Mouse (Mus musculus) midbrain, embryonic 10.5 days (tissue): ENCODE measurements around the gene 2210010C04Rik. TPM values are rescaled to one million over a fixed set of nuclear protein-coding genes. Genes with fewer than 3 reads are reported as not detected.

Source experiments
- DNase-seq: peaks from one replicate; pipeline ENCODE4 v3.0.0-alpha.2; 2017; ENCODE audit warnings: low spot score
- H3K27ac ChIP-seq: fragments of 300-500 bp; sonication (generic); replicated peaks from 2 replicates; pipeline ENCODE4 v1.5.1; 2016; ENCODE audit warnings: mild to moderate bottlenecking
- H3K27me3 ChIP-seq: fragments of 300-500 bp; sonication (generic); 2 replicates; pipeline ENCODE4 v1.6.1; 2016; ENCODE audit warnings: low read depth, mild to moderate bottlenecking; ENCODE audit not compliant: poor library complexity, severe bottlenecking
- H3K36me3 ChIP-seq: fragments of 300-500 bp; sonication (generic); 2 replicates; pipeline ENCODE4 v1.6.1; 2016; ENCODE audit warnings: mild to moderate bottlenecking, moderate library complexity
- H3K4me1 ChIP-seq: fragments of 300-500 bp; sonication (generic); 2 replicates; pipeline ENCODE4 v1.6.1; 2016
- H3K4me3 ChIP-seq: fragments of 300-500 bp; sonication (generic); 2 replicates; pipeline ENCODE4 v1.5.1; 2016; ENCODE audit warnings: mild to moderate bottlenecking, moderate library complexity
- H3K9me3 ChIP-seq: fragments of 300-500 bp; sonication (generic); replicated peaks from 2 replicates; pipeline ENCODE4 v1.6.1; 2016; ENCODE audit warnings: mild to moderate bottlenecking
- WGBS: fragments of 180-500 bp; shearing (Covaris S2); methylation state at CpG from one replicate; pipeline ENCODE4 v1.1.7; 2016; 5-methylcytosine and 5-hydroxymethylcytosine counted together
- polyA plus RNA-seq: library from polyadenylated mRNA; unstranded; fragments of >200 nt; fragmentation: Nextera tagmentation; extraction: Ambion mirVana; gene quantifications from 2 replicates; pipeline ENCODE4 v1.2.1, GENCODE M21; 2016

Gene 2210010C04Rik
- polyA plus RNA-seq, 1 experiment from 2014 or later: not detected

DNA sequence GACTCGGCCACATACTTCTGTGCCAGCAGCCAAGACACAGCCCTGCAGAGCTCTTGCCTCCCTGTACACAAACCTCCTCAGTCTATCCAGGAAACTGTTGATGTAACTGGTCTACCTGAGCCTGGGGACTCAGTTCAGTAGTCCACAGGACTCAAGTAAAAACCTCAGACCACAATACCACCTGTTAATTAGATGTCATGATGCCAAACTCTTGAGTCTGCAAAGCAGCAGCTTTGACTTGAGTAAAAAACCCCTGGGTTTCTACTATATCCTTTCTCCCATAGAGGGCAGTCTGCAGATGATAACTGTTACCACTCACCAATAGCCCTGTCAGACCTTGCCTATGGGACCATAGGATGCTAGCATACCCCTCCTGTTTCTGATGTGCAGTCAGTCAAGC is 12.7 kb upstream of the 2210010C04Rik start:
- no peak overlapping the region for H3K27ac ChIP-seq
- no peak overlapping the region for H3K4me3 ChIP-seq
- H3K36me3 ChIP-seq: no peaks in the 10 kb centered on the region
- H3K27me3 ChIP-seq: no peaks in the 10 kb centered on the region
- no peaks in the 10 kb centered on the region for H3K9me3 ChIP-seq
- no peak for DNase-seq
- H3K4me1 ChIP-seq: no peaks in the 10 kb centered on the region
- 67% methylated on average over 1 of the region's 1 CpGs for WGBS

DNA sequence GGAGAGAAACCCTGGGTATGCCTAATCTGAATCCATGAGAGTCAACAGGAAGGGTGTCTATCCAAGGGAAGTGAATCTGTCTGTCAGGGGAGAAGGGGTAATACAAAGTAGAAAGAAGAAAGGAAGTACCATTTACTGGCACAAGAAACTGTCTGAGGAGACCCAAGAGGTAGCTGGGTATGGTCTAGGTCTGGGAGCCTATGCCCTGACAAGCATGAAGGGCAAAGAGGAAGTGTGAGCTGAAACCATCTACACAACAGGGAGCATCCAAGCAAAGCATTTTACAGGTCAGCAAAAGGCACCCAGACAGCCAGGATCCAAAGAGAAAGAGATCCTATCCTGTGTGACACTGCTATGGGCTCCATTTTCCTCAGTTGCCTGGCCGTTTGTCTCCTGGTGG is 11.9 kb upstream of the 2210010C04Rik start:
- no peak overlapping the region for H3K27ac ChIP-seq
- no peaks in the 10 kb centered on the region for H3K4me1 ChIP-seq
- H3K36me3 ChIP-seq: no peaks in the 10 kb centered on the region
- H3K9me3 ChIP-seq: no peaks in the 10 kb centered on the region
- H3K27me3 ChIP-seq: no peaks in the 10 kb centered on the region
- DNase-seq: no peak
- WGBS: 96% methylated on average over 1 of the region's 1 CpGs
- H3K4me3 ChIP-seq: no peak overlapping the region

- 61% methylated on average over 2 of the region's 2 CpGs for WGBS
- H3K4me1 ChIP-seq: no peaks in the 10 kb centered on the region
- H3K27ac ChIP-seq: no peak overlapping the region
- no peaks in the 10 kb centered on the region for H3K27me3 ChIP-seq
- DNase-seq: no peak
- no peak overlapping the region for H3K4me3 ChIP-seq
- no peaks in the 10 kb centered on the region for H3K36me3 ChIP-seq
- H3K9me3 ChIP-seq: no peaks in the 10 kb centered on the region
Observed at GRCm38 (mm10) chr6:41046553-41046952, 11.2 kb upstream of the 2210010C04Rik start.

DNA sequence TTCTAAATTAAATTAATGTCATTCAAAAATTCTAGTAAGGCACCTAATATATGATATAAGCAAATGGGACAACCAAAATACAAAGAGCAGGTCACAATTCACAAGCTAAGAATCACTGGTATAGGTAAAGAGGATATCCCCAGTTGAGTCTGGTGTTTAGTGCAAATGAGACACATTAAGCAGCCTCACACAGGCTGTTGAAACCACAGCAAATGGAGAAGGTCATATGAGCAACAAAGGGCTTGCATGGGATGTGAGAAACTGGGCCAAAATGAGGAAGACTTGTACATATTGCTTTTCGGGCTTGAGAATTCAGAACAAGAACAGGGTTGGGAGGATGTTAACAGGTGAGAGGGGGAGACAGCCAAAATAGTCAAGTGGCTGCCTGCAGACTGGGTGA is 9.4 kb upstream of the 2210010C04Rik start:
- Histone ChIP-seq H3K27me3 (no peaks in the 10 kb centered on the region), H3K36me3 (no peaks in the 10 kb centered on the region), H3K4me3 (no peak overlapping the region), H3K27ac (no peak overlapping the region), H3K9me3 (no peaks in the 10 kb centered on the region), H3K4me1 (no peaks in the 10 kb centered on the region)
- WGBS: 97% methylated on average over 1 of the region's 1 CpGs
- DNase-seq: no peak

- Histone ChIP-seq H3K9me3 (no peaks in the 10 kb centered on the region), H3K4me1 (no peaks in the 10 kb centered on the region), H3K36me3 (no peaks in the 10 kb centered on the region), H3K4me3 (no peak overlapping the region), H3K27ac (no peak overlapping the region), H3K27me3 (no peaks in the 10 kb centered on the region)
- DNase-seq: no peak
- WGBS: 80% methylated on average over 1 of the region's 1 CpGs
Observed at GRCm38 (mm10) chr6:41044314-41044713, 9.0 kb upstream of the 2210010C04Rik start.

GRCm38 (mm10) chr6:41032802-41033201 is 2.5 kb downstream of the 2210010C04Rik start:
- 93% methylated on average over 6 of the region's 6 CpGs for WGBS
- DNase-seq: no peak
- Histone ChIP-seq H3K36me3 (no peaks in the 10 kb centered on the region), H3K27me3 (no peaks in the 10 kb centered on the region), H3K4me3 (no peak overlapping the region), H3K4me1 (no peaks in the 10 kb centered on the region), H3K9me3 (no peaks in the 10 kb centered on the region), H3K27ac (no peak overlapping the region)

DNA sequence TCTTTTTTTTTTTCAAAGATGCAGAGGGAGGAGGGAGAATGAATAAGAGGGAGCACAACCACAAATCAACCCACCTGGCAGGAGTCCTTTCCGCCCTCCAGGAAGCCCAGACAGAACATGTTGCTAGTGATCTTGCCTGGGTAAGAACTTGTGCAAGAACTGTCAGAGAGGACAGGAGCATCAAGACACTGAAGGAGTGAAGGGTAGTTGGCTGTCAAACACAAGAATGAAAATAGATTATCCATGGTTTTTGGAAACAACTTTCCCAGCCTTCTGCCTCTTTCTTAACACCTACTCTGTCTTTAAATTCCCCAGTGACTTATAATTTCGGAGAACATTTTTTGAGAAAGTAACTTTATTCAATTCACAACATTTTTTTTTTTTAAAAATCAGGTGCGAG is 3.1 kb downstream of the 2210010C04Rik start:
- H3K9me3 ChIP-seq: no peaks in the 10 kb centered on the region
- DNase-seq: no peak
- 0 out of 2 replicates have a peak, but pooled peaks cover under 1% of the 10 kb centered on the region for H3K4me1 ChIP-seq
- no peak overlapping the region for H3K4me3 ChIP-seq
- no peaks in the 10 kb centered on the region for H3K27me3 ChIP-seq
- no peak overlapping the region for H3K27ac ChIP-seq
- H3K36me3 ChIP-seq: no peaks in the 10 kb centered on the region
- whole genome bisulfite sequencing: 79% methylated on average over 3 of the region's 3 CpGs

GRCm38 (mm10) chr6:41030821-41031220 is 4.5 kb downstream of the 2210010C04Rik start:
- 85% methylated on average over 3 of the region's 3 CpGs for WGBS
- Histone ChIP-seq H3K36me3 (no peaks in the 10 kb centered on the region), H3K4me3 (no peak overlapping the region), H3K27me3 (no peaks in the 10 kb centered on the region), H3K27ac (no peak overlapping the region), H3K9me3 (no peaks in the 10 kb centered on the region), H3K4me1 (peaks cover 3% of the 10 kb centered on the region; the same call in 1 of the 2 replicates)
- no peak for DNase-seq

DNA sequence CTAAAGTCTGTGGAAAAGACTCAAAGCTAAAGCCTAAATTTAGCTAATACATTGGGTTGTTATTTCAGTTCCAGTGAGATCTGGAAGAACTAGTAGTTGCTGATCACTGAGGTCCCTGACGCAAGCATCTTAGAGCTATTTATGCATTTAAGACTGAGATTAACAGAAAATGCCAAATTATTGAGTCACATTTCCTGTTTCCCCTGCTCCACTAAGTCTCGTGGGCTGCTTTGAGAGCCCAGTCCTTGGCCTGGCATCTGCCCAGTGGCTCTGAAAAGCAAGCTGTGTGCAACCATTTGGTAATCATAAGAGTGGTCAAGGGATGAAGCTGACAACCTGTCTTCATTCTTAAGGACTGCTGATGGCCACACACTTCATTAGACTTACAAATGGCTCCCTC is 8.3 kb downstream of the 2210010C04Rik start:
- Histone ChIP-seq H3K9me3 (no peaks in the 10 kb centered on the region), H3K27me3 (no peaks in the 10 kb centered on the region), H3K4me3 (no peak overlapping the region), H3K4me1 (peaks cover 3% of the 10 kb centered on the region; the same call in 1 of the 2 replicates), H3K36me3 (no peaks in the 10 kb centered on the region), H3K27ac (no peak overlapping the region)
- 40% methylated on average over 2 of the region's 2 CpGs for WGBS
- DNase-seq: no peak

GRCm38 (mm10) chr6:41025873-41026650 is 9.2 kb downstream of the 2210010C04Rik start:
- H3K4me1 ChIP-seq: peaks cover 3% of the 10 kb centered on the region; the same call in 1 of the 2 replicates
- no peaks in the 10 kb centered on the region for H3K9me3 ChIP-seq
- no peaks in the 10 kb centered on the region for H3K27me3 ChIP-seq
- no peaks in the 10 kb centered on the region for H3K36me3 ChIP-seq
- no peak for DNase-seq
- WGBS: 81% methylated on average over 2 of the region's 2 CpGs
- H3K4me3 ChIP-seq: no peak overlapping the region
- no peak overlapping the region for H3K27ac ChIP-seq

DNA sequence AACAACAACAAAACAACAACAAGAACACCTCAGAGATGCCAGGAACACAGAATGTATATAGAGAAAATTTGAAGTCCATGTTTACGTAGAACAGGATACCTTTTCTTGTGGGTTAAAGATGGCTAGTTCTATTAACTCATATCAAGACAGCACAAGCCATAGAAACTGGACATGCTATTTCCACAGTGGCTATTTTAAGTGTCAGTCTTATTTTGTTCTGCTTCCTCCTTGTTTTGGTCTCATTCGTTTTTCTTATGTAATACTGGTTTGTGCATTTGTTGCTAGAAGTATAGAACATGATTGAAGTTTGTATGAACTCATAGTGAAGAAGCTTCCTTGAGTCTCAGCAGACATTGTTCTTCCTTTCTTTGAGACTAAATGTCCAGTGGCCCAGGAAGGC is 16.2 kb downstream of the 2210010C04Rik start:
- Histone ChIP-seq H3K36me3 (no peaks in the 10 kb centered on the region), H3K4me3 (no peak overlapping the region), H3K9me3 (no peaks in the 10 kb centered on the region), H3K4me1 (no peaks in the 10 kb centered on the region), H3K27me3 (no peaks in the 10 kb centered on the region), H3K27ac (no peak overlapping the region)
- WGBS: 83% methylated on average over 2 of the region's 2 CpGs
- DNase-seq: no peak

- no peaks in the 10 kb centered on the region for H3K27me3 ChIP-seq
- H3K4me3 ChIP-seq: no peak overlapping the region
- H3K9me3 ChIP-seq: no peaks in the 10 kb centered on the region
- DNase-seq: no peak
- no peaks in the 10 kb centered on the region for H3K36me3 ChIP-seq
- H3K27ac ChIP-seq: no peak overlapping the region
- WGBS: 86% methylated on average over 2 of the region's 2 CpGs
- H3K4me1 ChIP-seq: no peaks in the 10 kb centered on the region
Observed at GRCm38 (mm10) chr6:41018629-41019028, 16.7 kb downstream of the 2210010C04Rik start.

DNA sequence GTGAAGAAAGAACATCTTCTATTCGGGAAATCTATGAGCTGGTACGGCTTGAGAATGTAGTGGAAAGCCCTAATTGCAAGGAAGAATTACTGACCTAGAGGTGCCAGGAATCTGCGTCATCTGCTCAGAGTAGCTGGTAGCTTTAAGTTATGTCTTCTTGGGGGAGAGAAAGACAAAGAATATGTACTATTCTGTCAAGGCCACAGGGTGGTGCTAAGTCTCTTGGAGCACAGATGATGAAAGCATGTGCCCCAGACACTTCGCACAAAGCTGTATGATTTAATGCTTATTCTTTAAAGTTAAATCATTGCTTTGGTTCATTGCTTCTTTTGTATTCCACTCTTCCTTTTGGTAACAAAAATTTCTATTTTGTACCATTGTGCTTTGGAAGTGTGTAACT is 20.2 kb downstream of the 2210010C04Rik start:
- Histone ChIP-seq H3K9me3 (no peaks in the 10 kb centered on the region), H3K36me3 (no peaks in the 10 kb centered on the region), H3K27me3 (no peaks in the 10 kb centered on the region), H3K4me3 (no peak overlapping the region), H3K27ac (no peak overlapping the region), H3K4me1 (no peaks in the 10 kb centered on the region)
- 78% methylated on average over 4 of the region's 4 CpGs for WGBS
- no peak for DNase-seq
